Mouse (Mus musculus) ES-Bruce4 (cell line): ENCODE measurements around the gene Efcab5. TPM values are rescaled to one million over a fixed set of nuclear protein-coding genes. Genes with fewer than 3 reads are reported as not detected.

Experiments used
- H3K27ac ChIP-seq: 2 replicates; pipeline ENCODE4 v1.5.1; 2012; ENCODE audit warnings: low read length, inconsistent platforms; ENCODE audit not compliant: insufficient read depth
- H3K27me3 ChIP-seq: 2 replicates; pipeline ENCODE4 v1.6.1; 2012; ENCODE audit warnings: mild to moderate bottlenecking, low read length, inconsistent platforms; ENCODE audit not compliant: control insufficient read depth, poor library complexity, insufficient read depth, severe bottlenecking
- H3K36me3 ChIP-seq: 2 replicates; pipeline ENCODE4 v1.6.1; 2012; ENCODE audit warnings: inconsistent platforms, mild to moderate bottlenecking, low read length, moderate library complexity; ENCODE audit not compliant: control insufficient read depth, poor library complexity, insufficient read depth, severe bottlenecking
- H3K4me1 ChIP-seq: one replicate; pipeline ENCODE4 v1.8.1; 2011; ENCODE audit warnings: low read length; ENCODE audit not compliant: control insufficient read depth, insufficient read depth
- H3K4me3 ChIP-seq: 2 replicates; pipeline ENCODE4 v1.5.1; 2011; ENCODE audit warnings: low read depth, mild to moderate bottlenecking, low read length
- H3K9ac ChIP-seq: 2 replicates; pipeline ENCODE4 v1.6.1; 2012; ENCODE audit warnings: low read depth, mild to moderate bottlenecking, inconsistent platforms; ENCODE audit not compliant: poor library complexity, severe bottlenecking
- H3K9me3 ChIP-seq: replicated peaks from 2 replicates; pipeline ENCODE4 v1.6.1; 2012; ENCODE audit warnings: mild to moderate bottlenecking, low read length, inconsistent platforms; ENCODE audit not compliant: control insufficient read depth, poor library complexity, insufficient read depth, severe bottlenecking
- CTCF ChIP-seq: IDR thresholded peaks from one replicate; pipeline ENCODE4 v1.8.1; 2011; ENCODE audit warnings: low read depth, low read length
- EP300 ChIP-seq: IDR thresholded peaks from 2 replicates; pipeline ENCODE4 v1.6.1; 2011; ENCODE audit warnings: low read depth, low read length; ENCODE audit not compliant: insufficient read depth
- POLR2A ChIP-seq: IDR thresholded peaks from one replicate; pipeline ENCODE4 v1.8.1; 2011; ENCODE audit warnings: low read length; ENCODE audit not compliant: insufficient read depth
- polyA plus RNA-seq: library from polyadenylated mRNA; stranded (reverse); fragments of >200 nt; gene quantifications from 2 replicates; pipeline ENCODE4 v1.2.4, GENCODE M21; 2011; ENCODE audit warnings: low read depth; ENCODE audit not compliant: missing spikeins, insufficient read depth, insufficient read length

Gene Efcab5
- polyA plus RNA-seq, 1 experiment, result not detected

DNA sequence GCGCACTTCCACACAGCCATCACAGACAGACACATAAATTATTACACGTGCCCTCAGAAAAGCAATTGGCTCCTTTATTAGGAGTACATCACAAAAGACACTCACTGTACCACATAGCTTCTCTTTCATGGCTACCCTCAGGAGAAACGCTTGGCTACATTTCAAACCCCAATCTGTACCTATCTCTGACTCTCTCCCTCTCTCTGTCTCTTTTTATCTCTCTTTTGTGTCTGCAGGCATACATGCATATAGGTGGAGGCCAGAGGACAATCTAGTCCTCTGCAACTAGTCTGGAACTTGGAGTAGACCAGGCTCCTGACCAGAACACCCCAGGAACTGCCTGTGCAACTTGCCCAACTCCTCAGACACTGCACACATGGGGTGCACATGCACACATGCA is 41.0 kb downstream of the Efcab5 start:
- Histone ChIP-seq H3K9ac (no peak overlapping the region), H3K27me3 (no peaks in the 10 kb centered on the region), H3K27ac (no peak overlapping the region), H3K36me3 (no peaks in the 10 kb centered on the region), H3K9me3 (0 out of 2 replicates have a peak, but pooled peaks cover 5% of the 10 kb centered on the region), H3K4me1 (no peaks in the 10 kb centered on the region), H3K4me3 (no peak overlapping the region)
- no peak for TF ChIP-seq CTCF
- no peak for TF ChIP-seq EP300
- no peak for TF ChIP-seq POLR2A

DNA sequence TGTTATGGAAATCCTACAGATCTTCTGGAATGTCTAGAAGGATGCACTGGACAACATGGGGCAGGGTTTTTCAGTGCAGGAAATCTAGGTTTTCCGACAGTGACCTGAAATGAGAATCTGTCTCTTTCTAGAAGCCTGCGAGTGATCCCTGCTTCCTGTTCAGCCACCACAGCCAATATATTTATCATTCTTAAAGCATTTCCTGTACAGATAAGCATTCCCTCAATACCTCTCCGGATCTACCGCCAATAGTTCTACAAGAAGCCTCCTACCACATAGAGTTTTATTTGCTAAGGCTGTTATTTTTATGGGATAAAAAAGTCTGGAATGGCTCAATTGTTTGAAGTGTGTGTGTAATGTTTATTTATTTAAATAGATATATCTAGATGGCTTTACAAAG is 43.3 kb downstream of the Efcab5 start:
- Histone ChIP-seq H3K9me3 (0 out of 2 replicates have a peak, but pooled peaks cover 5% of the 10 kb centered on the region), H3K36me3 (no peaks in the 10 kb centered on the region), H3K27ac (no peak overlapping the region), H3K4me3 (no peak overlapping the region), H3K9ac (no peak overlapping the region), H3K4me1 (no peaks in the 10 kb centered on the region), H3K27me3 (no peaks in the 10 kb centered on the region)
- TF ChIP-seq EP300 (no peak), POLR2A (no peak), CTCF (no peak)

DNA sequence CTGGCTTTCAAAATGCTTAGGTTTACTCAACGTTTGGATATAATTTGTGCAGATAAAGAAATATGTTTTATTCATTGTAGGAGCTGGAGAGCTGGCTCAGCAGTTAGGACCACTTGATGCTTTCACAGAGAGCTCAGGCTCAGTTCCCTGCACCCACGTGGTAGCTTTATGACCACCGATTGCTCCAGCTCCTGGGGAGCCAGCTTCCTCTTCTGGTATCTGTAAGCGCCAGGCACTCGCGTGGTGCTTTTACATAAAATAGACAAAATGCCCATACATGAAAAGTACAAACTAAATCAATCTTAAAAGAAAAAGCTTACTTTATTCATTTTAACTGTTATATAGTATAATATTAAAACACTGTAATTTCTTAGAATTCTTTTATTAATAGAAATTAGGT is 46.8 kb downstream of the Efcab5 start:
- no peaks in the 10 kb centered on the region for H3K36me3 ChIP-seq
- no peaks in the 10 kb centered on the region for H3K27me3 ChIP-seq
- no peak overlapping the region for H3K27ac ChIP-seq
- H3K9me3 ChIP-seq, result no peaks in the 10 kb centered on the region
- H3K4me3 ChIP-seq, result no peak overlapping the region
- no peaks in the 10 kb centered on the region for H3K4me1 ChIP-seq
- TF ChIP-seq CTCF, result no peak
- no peak for TF ChIP-seq EP300
- TF ChIP-seq POLR2A, result no peak
- no peak overlapping the region for H3K9ac ChIP-seq

DNA sequence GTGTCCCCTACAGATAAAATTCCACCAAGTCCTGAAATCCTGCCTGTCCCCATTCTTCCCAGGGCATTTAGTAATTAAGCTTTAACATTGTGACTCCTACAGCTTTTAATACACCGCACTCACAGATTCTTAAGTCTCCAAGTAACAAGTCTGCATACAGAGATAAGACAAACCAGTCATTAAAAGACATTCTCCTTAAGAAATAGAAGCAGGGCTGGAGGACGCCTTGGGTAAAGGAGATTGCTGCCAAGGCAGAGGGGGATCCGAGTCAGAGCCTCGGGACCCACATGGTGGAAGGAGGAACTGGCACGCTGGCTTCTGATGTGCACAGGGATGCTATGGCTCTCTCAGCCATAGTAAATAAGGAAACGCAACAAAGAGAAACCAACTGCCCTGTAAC is 48.8 kb downstream of the Efcab5 start:
- no peak overlapping the region for H3K9ac ChIP-seq
- no peak overlapping the region for H3K27ac ChIP-seq
- no peaks in the 10 kb centered on the region for H3K36me3 ChIP-seq
- no peak overlapping the region for H3K4me3 ChIP-seq
- H3K4me1 ChIP-seq, result no peaks in the 10 kb centered on the region
- H3K27me3 ChIP-seq, result no peaks in the 10 kb centered on the region
- TF ChIP-seq EP300, result no peak
- TF ChIP-seq CTCF, result no peak
- TF ChIP-seq POLR2A, result no peak
- H3K9me3 ChIP-seq, result no peaks in the 10 kb centered on the region

DNA sequence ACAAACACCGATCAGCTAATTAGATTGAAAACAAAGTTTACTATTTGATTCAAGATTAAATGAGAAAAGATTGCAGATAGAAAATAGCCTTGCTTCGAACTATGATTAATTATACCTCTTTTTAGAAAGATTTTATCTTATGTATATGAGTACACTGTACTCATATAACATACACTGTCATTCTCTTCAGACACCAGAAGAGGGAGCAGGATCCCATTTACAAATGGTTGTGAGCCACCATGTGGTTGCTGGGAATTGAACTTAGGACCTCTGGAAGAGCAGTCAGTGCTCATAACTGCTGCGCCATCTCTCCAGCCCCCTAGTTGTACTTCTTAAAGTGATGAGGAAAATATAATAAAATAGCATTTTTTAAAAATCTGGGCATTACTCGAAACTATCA is 55.3 kb downstream of the Efcab5 start:
- Histone ChIP-seq H3K4me1 (no peaks in the 10 kb centered on the region), H3K27me3 (no peaks in the 10 kb centered on the region), H3K36me3 (no peaks in the 10 kb centered on the region), H3K9ac (no peak overlapping the region), H3K9me3 (no peaks in the 10 kb centered on the region), H3K27ac (no peak overlapping the region), H3K4me3 (no peak overlapping the region)
- TF ChIP-seq EP300 (no peak), CTCF (no peak), POLR2A (no peak)

DNA sequence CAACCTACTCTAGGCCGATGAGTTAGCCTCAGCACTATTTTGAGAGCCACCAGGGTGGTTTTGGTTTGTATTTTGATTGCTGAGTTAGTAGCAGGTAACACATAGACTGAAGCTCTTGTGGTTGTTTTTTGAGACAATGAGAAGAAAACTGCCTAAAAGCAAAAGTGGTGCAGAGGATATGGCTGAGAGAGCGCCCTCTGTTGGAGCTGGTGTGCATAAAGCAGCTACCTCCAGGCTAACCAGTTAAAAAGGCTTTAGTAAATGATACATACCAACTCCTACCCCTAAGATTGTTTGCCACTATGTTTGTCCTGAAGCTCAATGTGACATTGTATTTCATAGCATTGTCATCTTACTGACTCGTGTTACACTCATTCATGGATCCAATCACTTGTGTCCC is 56.2 kb downstream of the Efcab5 start:
- H3K4me1 ChIP-seq, result peaks cover 2% of the 10 kb centered on the region
- no peak overlapping the region for H3K4me3 ChIP-seq
- H3K27me3 ChIP-seq, result no peaks in the 10 kb centered on the region
- TF ChIP-seq EP300 (no peak), CTCF (peak; percentile 63)
- no peak overlapping the region for H3K9ac ChIP-seq
- H3K36me3 ChIP-seq, result no peaks in the 10 kb centered on the region
- H3K9me3 ChIP-seq, result no peaks in the 10 kb centered on the region
- no peak overlapping the region for H3K27ac ChIP-seq
